Mouse (Mus musculus) cerebellum, postnatal 4 days (tissue): ENCODE measurements around the gene Mvp.
A peak's percentile ranks its signal among the peaks of the same experiment; 100 is the strongest.

Experiments
- DNase-seq, 2 experiments: peaks; one replicate each; pipeline ENCODE4 v3.0.0; 2022; ENCODE audit warnings: low spot score in 2 of 2, mixed read lengths in 1 of 2

The Mvp gene

DNA sequence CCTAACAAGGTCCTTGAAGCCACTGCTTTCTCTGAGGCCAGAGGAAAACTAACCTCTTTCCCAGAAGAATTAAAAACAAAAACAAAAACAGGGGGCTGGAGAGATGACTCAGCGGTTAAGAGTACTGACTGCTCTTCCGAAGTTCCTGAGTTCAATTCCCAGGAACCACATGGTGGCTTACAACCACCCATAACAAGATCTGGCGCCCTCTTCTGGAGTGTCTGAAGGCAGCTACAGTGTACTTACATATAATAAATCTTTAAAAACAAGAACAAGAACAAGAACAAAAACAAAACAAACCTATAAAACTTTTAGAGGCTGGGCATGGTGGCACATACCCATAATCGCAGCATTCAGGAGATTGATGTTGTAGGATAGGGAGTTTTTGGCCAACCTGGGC is 18.0 kb downstream of the Mvp start:
- no peak for DNase-seq

DNA sequence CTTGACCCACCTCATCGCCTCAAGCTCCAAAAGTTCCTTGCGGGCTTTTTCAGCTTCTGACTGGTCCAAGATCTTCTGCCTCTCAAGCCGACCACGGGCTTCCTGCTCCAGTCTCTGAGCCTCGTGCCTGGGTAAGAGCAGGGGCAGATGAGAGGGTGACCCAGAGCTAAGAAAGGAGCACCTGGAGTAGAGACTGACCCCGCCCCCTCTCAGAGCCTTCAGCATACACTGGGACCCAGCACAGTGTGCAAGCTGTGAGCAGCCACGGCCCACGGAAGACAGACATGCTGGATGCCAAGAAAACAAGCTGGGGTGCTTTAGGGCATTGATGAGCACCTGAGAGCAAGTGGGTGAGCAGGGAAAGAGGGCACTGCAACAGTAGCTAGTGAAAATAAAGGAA is 25.6 kb downstream of the Mvp start:
- no peak for DNase-seq

DNA sequence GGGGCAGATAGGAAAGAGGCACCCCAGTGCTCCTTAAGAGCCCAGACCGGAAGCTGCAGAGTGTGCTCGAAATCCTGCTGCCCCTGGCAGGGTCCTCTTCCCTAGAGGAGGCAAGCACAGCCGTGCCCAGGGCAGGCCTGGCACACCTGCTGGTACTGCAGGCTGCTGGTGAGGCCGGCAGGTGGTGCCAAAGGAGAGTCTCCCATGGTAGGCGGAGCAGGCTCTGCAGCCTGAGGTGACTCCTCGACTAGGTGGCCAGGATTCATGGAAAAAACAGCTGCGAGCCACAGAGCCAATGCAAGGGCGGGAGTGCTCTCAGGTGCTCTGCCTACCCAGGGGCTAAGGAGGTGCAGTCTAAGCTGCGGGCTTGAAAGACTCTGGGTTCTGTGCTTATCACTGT is 28.1 kb downstream of the Mvp start:
- peak in 1 of 2 experiments; percentile 27 for DNase-seq

DNA sequence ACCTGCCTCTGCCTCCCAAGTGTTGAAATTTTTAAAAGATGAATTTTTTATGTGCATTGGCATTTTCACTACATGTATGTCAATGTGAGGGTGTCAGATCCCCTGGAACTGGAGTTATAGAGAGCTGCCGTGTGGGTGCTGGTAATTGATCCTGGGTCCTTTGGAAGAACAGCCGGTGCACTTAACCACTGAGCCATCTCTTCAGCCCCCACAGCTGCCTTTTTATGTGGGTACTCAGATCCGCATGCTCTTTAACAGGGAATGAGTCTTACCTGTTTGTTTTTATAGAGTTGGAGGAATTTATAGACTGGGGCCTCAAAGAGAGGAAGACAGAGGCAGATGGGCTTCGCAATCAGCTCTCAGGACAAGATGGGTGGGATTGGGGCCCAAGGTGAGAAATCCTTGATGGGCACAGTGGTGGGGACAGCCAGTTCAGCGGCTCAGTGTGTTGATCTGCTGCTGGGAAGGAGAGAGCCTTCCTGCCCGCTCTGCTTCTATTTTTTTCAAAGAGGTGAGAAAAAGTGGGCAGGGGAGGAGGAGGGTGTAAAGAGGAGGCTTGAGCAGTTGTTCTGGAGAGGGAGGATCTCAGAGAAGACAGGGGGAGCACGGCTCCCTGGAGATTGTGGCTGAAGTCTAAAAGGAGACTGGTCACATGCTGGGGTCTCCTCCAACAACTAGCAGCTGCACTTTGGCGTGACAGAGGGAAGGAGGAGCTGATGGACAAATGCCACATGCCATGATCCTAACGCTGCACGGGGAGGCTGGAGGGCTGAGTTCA is 29.6 kb downstream of the Mvp start:
- DNase-seq, result no peak

DNA sequence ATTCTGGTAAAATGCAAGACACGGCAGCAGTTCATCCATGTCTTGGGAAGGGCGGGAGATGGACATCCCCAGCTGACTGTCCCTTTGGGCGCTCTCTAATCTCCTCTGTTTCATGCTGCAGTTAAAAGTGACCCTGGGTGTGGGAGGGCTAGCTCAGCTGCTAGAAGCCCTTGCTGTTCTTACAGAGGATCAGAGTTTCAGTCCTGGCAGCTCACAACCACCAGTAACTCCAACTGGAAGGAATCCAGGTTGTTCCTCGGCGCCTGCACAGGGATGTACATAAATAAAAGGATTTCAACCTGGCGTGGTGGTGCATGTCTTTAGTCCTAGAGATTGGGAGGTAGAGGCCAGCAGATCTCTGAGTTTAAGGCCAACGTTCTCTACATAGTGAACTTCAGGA is 31.3 kb downstream of the Mvp start:
- no peak for DNase-seq

DNA sequence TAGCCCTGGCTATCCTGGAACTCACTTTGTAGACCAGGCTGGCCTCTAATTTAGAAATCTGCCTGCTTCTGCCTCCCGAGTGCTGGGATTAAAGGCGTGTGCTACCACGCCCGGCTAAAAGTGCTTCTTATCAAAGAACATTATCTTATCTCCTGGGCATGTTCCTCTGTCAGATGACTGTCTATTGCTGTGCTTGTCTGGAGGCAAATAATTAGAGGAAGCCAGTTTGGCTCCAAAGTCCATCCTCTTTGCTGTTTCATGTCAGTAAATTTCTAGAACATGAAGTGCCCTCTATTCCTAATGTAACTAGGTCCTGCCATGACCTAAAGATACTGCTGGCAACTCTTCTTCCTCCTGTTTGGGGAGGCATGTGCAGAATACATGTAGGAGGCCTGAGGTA is 32.4 kb downstream of the Mvp start:
- DNase-seq, result no peak

DNA sequence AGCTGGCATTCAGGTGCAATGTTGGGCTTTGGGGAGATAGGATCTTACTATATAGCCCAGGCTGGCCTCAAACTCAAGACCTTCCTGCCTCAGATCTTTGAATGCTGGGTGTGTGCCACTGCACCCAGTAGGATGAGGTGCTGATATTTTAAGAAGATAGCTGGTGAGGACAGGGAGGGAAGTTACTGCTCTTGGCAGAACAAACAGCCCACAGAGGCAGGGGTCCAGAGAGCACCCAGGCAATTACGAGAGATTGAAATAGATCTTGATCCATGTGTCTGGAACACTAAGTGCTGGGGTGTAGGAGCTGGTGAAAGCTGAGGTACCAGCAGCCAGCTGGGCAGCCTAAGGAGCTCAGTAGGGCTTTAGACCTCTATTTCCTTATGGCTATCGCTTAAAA is 32.8 kb downstream of the Mvp start:
- no peak for DNase-seq

DNA sequence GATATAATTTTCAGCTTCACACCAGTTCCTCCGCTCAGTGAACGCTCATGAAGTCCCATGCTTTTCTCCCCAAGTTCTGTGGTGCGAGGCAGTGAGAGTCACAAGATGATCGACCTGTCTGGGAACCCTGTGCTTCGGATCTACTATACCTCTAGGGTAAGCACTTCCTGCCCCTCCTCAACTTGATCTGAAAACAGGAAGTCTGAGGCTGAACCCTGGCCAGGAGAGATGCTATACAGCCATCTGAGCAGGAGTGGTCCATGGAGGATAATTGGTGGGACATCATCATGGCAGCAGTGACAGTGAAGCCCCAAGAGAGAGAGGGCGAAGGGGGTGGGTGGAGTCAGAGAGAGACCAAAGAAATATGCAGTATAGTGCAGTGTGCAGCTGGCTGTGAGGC is 35.6 kb downstream of the Mvp start:
- no peak for DNase-seq

DNA sequence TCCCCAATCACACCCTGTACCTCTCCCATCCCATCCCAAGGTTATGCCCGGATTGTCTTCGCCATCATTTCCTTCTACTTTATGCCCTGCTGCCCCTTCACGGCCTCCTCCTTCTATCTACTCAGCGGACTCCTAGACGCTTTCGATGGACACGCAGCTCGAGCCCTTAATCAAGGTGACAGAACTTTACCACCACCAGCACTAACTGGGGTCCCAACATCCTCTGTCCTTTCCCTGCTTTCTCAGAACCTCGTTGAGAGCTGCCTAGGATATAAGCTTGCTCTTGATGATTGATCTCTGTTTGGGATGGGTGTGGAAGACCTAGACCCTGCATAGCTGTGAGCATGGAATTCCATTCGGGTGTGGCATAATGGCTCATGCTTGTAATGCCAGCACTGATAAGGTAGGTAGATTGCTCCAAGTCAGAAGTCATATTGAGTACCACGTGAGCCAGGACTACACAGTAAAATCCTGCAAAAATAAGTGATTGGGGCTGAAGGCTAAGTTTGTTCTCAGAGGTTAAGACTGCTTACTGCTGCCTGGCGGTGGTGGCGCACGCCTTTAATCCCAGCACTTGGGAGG is 37.5 kb downstream of the Mvp start:
- no peak for DNase-seq

DNA sequence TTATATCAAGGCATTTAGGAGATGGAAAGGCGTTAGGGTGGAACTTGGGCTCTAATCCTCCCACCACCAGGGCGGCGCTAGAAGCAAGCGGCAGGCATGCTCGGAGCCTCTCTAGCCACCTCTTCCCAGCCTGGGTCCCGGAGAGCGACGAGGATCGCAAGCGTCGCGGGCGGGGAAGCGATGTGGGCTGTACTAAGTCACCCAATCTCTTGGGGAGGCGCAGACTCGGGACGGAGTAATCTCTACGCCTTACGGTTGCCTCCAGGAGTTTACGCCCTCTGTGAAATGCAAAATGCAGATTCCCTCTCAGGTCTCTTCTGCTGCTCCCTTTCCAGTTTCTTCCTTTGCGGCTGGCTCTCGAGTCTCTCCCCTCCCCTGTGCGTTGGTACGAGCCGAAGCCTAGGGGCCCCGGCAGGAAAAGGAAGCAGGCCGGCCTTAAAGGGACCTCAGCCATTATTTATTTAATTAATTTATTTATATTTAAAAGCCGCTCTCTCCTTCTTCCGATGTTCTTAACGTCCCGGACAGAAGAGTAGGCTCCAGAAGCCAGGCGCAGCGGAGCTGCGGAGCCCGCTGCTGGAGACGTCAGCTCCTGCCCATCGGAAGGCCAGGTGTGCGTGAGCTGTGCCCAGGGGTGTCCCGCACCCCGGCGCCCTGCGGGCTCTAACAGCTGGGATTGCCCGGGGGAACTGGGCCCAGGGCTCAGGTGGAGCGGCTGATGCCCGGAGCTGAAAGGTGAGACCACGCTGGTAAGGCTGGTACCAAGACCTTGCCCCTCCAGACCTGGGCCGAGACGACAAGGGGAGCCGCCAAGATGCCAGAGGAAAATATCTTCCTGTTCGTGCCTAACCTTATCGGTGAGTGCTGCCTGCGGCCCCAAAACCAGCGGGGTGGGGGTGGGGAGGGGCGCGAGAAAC is 38.2 kb downstream of the Mvp start, which contains the start of gene Cdiptos:
Gene Cdiptos, minus strand, starts transcription at position 149 of the 917 bp plus-strand sequence.
- DNase-seq, result peak; percentile 96 to 98

DNA sequence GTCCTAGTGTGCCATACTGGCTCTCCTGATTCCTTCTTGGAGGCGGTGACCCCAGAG is 38.7 kb downstream of the Mvp start, which contains the start of gene Cdipt:
Gene Cdipt, plus strand, starts transcription at position 22 of the 57 bp plus-strand sequence.
- no peak for DNase-seq

DNA sequence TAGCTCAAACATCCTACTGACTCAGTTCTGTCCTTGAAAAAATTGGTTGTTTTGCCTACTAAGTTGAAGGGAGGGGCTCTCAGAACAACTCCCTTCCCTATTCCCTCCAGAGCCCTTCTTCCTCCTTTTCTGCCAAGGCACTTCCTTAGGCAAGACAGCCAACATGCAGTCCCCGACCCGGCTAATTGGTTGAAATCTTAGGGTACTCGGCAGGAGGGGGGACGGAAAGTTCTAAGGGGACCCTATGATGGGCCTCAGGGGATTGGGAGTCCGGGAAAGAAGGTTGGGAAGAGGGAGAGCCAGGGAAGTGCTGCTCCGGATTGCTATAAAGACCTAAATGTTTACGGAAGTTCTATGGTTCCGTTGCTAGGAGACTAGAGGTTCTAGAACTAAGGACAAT is 38.9 kb downstream of the Mvp start:
- DNase-seq, result no peak

DNA sequence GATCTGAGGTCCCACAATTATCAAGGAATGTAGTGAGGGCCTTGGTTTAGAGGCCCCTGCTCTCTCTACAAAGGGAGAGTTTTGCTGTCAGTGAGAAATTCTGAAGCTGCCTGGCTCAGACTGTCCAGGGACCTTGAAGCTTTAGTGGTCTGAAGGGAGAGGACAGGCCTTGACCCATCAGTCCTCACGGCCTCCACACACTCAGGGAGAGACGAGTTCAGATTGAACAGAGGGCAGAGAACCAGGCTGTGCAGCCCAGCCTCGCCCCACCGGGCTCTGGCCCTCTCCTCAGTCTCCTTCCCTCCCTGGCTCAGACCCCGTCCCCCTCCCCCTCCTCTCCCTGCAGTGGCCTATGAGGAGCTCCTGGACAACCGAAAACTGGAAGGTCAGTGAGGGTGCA is 47.1 kb downstream of the Mvp start:
- no peak for DNase-seq

DNA sequence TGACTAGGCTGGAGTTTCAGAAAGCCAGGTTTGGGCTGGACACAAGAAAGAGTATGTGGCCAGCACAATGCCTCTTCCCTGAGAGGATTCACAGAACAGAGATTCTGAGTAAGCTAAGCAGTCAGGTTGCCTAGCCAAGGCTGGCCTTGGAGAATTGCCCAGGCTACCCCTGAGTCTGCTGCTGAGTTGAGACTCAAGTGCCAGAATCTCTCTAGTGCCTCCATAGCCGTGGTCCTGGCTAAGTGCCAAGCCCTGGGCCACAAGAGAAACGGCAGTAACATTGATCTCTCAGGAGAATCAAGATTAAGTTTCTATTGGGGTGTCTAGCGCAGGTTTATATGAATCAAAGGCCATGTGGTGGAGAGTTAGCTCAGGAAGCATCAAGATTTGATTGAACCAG is 48.9 kb downstream of the Mvp start:
- no peak for DNase-seq

DNA sequence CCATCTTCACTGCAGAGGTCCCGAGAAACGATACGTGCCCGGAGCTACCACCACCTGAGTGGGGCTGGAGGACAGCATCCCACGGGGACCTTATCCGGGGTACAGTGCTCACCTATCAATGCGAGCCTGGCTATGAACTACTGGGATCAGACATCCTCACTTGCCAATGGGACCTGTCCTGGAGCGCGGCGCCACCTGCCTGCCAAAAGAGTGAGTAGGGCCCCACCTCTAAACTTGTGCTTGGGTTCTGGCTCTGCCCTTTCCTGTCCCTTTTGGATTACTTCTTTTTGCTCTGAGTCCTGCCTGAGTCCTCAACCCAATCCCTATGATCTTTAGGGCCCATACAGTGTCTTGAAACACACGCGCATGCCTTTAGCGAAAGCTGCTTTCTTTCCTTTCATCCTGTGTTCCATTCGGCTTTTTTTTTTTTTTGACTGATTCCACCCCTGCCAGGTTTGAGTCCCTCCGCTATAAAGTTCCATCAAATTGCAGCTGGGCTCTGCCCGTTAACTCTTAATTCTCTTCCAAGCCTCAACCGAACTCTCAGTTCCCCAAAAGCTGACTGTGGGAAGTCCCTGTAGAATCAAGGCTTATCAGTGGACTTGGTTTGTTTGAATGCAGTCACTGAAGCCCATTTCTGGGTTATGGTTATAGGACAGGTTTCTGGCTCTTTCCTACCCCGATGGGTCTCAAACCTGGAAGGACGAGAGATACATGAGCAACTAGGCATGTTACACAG is 50.7 kb downstream of the Mvp start:
- DNase-seq, result no peak

DNA sequence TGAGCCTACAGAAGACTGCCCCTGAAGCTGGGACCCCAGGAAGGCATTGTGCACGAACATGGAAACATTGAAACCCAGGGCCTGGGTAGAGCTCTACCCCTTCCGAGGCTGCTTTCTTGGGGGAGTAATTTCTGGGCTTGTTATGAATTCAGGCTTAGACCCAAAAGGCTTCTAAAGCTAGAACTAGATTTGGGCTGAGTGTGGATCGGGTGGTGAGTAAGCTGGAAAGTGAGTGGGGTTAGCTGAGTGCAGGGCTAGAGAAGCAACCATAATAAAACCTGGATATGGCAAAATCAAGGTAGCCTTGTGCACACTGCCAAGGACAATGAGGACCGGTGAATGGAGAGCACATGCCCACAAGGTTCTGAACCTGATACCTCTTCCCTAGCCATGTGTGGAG is 52.5 kb downstream of the Mvp start:
- no peak for DNase-seq

DNA sequence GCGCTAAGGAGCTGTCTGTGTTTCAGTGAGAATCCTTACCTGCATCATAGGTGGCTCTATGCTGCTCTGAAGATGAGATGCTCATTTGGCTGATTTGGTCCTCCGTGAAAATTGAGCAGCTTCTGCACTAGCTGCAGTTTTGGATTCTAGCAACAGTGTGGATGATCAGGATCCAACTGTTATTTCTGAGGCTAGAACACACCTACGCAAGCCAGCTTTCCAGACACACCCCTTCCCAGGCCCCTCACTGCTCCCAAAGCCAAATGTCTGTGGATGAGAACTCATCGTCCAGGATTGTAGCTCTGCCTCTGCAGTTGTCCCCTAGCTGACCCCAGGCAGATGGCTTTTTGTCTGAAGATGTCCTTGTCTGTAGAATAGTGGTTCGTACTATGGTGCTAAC is 53.3 kb downstream of the Mvp start:
- no peak for DNase-seq

DNA sequence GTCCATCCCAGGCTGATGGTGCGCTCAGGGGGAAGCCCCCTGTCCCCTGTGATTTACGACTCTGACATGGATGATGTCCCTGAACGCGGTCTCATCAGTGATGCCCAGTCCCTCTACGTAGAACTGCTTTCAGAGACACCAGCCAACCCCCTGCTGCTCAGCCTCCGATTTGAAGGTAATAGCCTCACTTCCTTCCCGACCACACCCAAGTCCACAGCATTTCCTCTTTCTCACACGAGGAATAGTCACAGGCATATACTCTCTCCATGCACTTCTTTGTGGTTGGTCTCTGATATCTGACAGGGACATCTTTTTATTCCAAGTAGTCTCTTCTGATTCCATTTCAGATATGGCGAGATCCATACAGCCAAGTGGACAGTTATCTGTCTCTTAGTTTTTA is 54.6 kb downstream of the Mvp start:
- DNase-seq, result no peak

DNA sequence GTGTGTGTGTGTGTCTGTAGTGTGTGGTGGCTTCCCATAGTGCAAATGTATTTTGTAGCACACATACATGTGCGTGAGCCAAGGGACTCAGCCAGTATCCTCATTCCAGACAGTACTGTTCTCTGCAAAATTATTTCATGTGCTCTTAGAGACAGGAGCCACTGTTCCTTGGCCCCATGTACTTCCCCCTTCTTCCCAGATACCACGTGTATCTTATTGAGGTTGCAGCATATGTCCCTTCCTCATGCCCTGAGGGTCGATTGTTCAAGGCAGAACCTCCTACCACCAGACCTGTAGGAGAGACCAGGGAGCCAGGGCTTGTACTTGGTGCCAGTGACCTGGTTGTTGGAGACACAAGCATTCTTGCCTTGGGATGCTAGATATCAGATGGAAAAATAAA is 59.3 kb downstream of the Mvp start:
- no peak for DNase-seq

DNA sequence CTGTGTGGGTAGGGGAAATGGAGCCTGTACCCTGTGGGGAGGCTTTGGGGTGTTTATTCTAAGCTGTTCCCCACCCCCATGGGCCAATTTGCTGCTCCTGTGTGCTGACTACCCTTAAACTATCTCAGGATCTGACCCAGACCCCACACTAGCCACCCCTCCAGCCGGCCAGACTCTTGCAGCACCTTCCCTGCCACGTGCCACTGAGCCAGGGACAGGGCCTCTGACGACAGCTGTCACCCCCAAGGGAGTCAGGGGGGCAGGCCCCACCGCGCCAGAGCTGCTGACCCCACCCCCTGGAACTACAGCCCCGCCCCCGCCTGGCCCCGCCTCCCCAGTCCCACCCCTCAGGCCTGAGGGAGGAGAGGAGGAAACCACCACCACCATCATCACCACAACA is 61.8 kb downstream of the Mvp start:
- DNase-seq, result no peak

DNA sequence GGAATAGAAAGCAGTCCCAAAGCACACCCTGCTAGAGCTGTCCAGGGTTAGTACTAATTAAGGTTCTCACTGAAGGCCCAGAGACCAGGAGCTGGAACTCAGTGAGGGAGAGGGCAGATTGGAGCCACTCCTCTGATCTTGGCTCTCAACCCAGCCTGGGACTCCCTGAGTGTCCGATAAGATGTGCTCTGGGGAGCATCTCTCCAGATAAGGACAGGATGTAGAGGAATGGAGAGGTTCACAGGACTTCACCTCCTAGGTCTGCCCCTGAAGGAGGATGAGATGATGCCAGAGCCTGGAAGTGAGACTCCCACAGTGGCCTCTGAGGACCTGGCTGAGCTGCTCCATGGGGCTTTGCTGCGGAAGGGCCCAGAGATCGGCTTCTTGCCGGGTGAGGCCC is 62.7 kb downstream of the Mvp start:
- DNase-seq, result no peak
